Mouse (Mus musculus): ENCODE measurements around the gene Smtnl2.

Gene Smtnl2

DNA sequence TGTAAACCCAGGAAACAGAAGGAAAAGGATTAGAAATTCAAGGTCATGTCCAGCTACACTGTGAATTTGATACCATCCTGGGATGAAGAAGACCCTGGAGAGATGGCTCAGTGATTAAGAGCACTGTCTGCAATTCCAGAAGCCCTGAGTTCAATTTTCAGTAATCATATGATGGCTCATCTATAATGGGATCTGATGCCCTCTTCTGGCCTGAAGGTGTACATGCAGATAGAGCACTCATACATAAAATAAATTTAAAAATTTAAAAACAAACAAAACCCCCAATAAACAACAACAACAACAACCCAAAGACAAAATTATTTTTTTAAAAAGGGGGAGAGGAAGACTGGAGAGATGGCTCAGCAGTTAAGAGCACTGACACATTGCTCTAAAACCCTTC, 15.4 kb upstream of the Smtnl2 start:
- DNase-seq (ENCODE audit: low read depth, low spot score) = no peak

GRCm38 (mm10) chr11:72425201-72425600, 13.7 kb upstream of the Smtnl2 start:
- DNase-seq (ENCODE audit: low read depth, low spot score) = no peak

GRCm38 (mm10) chr11:72423686-72424085, 12.2 kb upstream of the Smtnl2 start:
- DNase-seq (ENCODE audit: low read depth, low spot score) = no peak

- DNase-seq (ENCODE audit: low read depth, low spot score) = no peak
Observed at GRCm38 (mm10) chr11:72421518-72422278, 10.2 kb upstream of the Smtnl2 start.

DNA sequence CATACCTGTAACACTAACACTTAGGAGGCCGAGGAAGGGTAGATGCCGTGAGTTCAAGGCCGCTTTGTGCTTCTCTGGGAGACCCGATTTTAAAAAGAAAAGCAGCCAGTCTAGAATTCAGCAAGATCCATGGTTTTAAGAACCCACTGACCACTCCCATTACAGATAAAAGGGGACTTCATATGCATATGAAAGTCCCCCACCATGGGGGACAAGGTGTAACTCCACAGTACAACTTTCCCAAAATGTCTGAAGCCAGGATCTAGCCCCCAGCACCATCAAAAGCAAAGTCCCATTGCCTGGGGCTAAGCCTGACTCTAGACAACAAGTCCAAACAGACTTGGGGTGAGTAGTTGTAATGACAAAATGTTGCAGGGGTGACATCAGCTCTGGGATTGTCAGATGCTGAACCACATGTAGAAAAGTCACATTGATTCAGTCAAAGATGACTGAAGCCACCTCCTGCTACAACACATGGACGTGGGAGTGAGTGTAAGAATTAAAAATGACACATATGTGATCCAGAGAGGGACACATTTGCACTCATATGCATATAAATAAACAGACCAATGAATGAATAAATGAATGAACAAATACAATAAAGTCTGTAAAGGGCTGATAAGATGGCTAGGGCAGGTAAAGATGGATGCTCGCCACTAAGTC, 9.1 kb upstream of the Smtnl2 start:
- no peak for DNase-seq (ENCODE audit: low read depth, low spot score)

DNA sequence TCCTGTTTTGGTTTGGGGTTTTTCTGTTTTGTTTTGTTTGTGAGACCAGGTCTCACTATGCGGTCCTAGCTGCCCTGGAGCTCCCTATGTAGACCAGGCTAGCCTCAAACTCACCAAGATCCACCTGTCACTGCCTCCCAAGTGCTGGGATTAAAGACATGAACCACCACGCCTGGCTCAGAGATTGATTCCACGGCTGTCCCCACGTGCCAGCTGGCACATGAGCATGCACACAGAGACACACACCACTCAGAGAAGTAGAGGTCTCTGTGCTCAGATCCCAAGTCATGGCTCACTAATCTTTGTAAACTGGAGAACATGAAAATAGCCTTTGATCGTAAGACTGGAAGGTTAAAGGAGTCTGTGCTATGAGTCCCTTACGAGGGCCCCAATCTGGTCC, 7.5 kb upstream of the Smtnl2 start:
- DNase-seq (ENCODE audit: low read depth, low spot score) = no peak

- no peak for DNase-seq (ENCODE audit: low read depth, low spot score)
Observed at GRCm38 (mm10) chr11:72418227-72418626, 6.7 kb upstream of the Smtnl2 start.

- DNase-seq (ENCODE audit: low read depth, low spot score) = no peak
Observed at GRCm38 (mm10) chr11:72417376-72417775, 5.9 kb upstream of the Smtnl2 start.

GRCm38 (mm10) chr11:72416666-72417065, 5.2 kb upstream of the Smtnl2 start:
- no peak for DNase-seq (ENCODE audit: low read depth, low spot score)

DNA sequence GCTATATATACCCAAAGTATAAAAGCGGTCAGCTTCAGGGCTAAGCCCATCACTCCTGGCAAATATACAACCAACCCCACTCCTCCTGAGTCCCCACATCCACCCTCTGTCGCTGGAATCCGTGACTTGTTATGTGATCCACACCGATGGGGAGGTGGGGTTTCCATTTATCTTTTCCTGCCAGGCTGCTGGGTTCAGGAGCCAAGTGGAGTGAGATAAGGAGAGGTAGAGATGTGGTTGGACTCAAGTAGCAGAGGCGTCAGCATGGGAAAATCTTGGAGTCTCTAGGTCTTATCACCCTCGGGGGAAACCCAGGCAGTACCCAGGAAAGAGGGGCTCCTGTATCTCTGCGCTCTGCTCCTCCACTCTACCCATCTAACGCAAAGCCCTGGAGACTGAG, 3.6 kb upstream of the Smtnl2 start:
- no peak for DNase-seq (ENCODE audit: low read depth, low spot score)

GRCm38 (mm10) chr11:72413601-72414190, 2.2 kb upstream of the Smtnl2 start:
- DNase-seq (ENCODE audit: low read depth, low spot score) = no peak

GRCm38 (mm10) chr11:72413016-72413415, 1.5 kb upstream of the Smtnl2 start:
- DNase-seq (ENCODE audit: low read depth, low spot score) = no peak

DNA sequence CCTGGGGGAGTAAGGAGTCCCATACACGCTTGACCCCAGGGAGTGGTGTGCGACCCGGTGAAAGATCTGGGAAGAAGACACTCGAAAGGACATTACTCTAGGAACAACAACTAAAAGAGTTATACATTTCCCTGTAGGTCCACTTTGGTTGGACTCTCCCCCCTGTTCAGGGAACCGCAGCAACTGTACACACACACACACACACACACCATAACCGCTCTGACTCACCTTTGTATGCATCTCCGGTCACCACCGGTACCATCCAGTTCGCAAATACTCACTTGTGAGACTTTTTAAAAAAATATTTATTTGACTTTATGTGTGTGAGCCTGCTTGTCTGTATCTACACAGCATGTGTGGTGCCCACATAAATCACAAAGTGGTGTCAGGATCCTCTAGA, 432 bp upstream of the Smtnl2 start:
- no peak for DNase-seq (ENCODE audit: low read depth, low spot score)

DNA sequence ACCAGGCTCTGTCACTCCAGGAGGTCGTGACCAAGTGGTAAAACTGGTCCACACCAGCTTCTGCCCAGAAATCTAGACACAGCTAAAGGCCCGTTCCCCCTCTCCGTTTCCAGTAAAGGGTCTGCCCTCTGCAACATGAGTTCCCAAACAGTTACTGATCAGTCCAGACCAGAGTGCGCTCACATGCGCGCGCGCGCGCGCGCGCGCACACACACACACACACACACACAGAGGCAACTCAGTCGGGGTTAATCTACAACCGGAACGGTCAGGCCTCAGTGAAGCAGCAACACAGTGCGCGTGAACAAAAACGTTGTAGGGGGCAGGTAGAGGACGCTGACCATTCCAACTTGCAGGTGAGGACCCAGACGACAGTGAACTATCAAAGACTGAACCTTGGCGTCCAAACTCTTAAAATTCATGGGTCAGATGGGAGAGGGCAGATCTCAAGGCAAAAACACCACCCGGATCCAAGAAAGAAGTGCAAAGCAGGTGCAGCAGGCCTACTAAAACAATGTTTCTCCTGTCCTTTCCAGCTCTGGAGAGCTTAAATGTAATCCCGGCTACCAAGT, 906 bp downstream of the Smtnl2 start:
- peak; percentile 47 for DNase-seq (ENCODE audit: low read depth, low spot score)

- no peak for DNase-seq (ENCODE audit: low read depth, low spot score)
Observed at GRCm38 (mm10) chr11:72409649-72410385, 1.7 kb downstream of the Smtnl2 start.

GRCm38 (mm10) chr11:72408451-72409170, 2.9 kb downstream of the Smtnl2 start:
- no peak for DNase-seq (ENCODE audit: low read depth, low spot score)

DNA sequence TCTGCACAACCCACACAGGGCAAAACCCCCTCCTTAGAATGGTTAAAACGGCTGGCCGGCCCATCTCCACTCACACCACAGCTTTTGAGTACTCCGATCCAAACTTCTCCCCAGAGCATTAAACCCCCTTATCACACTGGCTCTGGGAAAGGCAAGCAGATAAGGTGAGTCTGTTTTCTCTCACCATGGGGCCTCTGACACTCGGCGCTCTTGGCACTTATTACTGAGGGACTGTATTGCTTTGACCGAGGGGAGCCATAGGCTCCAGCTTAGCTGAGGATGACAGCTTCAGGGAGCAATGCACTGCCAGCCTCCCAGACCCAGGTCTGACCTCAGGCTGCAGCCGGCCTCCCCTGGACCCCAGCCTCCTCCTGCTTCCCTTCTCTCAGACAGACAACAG, 3.9 kb downstream of the Smtnl2 start:
- DNase-seq (ENCODE audit: low read depth, low spot score) = no peak

DNA sequence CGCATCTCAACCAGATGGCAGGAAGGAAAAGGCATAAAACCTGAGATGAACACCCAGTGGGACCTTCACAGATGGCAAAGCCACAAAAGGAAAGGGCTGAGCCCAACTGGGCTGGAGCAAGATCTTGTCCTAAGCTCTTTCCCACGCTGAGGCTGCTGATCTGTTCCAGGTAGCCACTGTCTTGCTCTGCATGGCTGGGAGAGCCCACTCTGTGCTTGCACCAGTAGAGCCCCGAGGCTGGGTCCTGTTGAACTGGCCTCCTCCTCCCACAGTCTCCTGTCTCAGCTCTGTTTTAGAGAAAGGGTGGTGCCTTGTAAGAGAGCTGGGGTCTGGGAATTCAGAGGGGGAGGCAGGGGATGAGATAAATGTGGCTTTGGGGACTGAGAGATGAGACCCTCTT, 4.4 kb downstream of the Smtnl2 start:
- DNase-seq (ENCODE audit: low read depth, low spot score) = no peak

DNA sequence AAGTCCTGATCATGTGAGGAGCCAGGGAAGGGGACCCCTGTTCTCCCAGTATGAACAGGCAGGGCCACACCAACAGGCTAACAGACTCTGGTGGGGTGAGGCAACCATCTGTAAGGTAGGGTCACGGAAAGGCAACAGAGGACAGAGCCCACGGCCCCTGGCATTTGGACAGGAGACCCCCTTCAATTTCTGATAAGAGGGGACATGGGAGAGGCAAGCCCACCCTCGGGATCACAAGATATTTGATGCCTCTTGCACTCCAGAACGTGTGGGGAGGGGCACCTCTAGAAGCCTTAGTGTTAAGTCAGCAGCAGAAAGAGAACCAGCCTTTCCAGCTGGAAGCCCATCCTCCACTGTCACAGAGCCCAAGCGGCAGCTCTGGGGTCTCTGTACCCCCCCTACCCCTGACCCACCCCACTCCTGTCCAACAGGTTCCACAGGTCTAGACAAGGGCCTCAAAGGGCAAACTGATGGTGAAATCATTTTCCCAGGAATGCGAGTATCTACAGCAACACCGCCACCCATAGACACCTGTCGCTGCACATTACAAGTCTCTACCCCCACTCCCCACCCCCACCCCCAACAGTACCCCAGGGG, 5.3 kb downstream of the Smtnl2 start:
- no peak for DNase-seq (ENCODE audit: low read depth, low spot score)

DNA sequence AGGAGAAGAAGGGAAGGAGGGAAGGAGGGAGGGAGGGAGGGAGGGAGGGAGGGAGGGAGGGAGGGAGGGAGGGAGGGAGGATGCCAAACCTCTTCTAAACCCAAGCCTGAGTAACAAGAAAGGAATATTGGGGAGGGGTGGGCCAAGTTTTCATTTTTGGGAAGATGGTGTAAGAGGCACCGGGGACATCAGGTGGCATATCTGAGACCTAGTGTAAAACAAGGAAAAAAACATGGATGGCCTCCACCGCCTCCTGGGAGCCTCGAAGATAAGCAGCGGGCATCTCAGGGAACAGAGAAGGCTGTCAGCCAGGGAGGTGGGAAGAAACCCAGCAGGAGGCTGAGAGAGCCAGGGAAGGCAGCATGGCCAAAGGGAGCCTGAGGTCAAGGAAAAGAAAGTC, 6.0 kb downstream of the Smtnl2 start:
- no peak for DNase-seq (ENCODE audit: low read depth, low spot score)

- no peak for DNase-seq (ENCODE audit: low read depth, low spot score)
Observed at GRCm38 (mm10) chr11:72402969-72403368, 8.5 kb downstream of the Smtnl2 start.

Measured in mesoderm, embryonic 11.5 days (tissue).